Mouse (Mus musculus) liver, postnatal 0 days (tissue): ENCODE measurements around the gene Pnpo.

Experiments used
- CTCF ChIP-seq: sonication (generic); IDR thresholded peaks from 2 replicates; pipeline ENCODE4 v1.5.1; 2016; ENCODE audit warnings: antibody characterized with exemption, low read depth
- EP300 ChIP-seq: IDR thresholded peaks from 2 replicates; pipeline ENCODE4 v1.6.1; 2016; ENCODE audit warnings: antibody characterized with exemption, low read depth, mild to moderate bottlenecking

GRCm38 (mm10) chr11:96982859-96983258 lies 39.1 kb upstream of the Pnpo start, which contains the start of gene Sp2:
- TF ChIP-seq CTCF: no peak
- TF ChIP-seq EP300: no peak
